Mouse (Mus musculus): ENCODE results near the gene Wnt3. TPM values are rescaled to one million over a fixed set of nuclear protein-coding genes. Genes with fewer than 3 reads are reported as not detected.

Wnt3 gene
- polyA plus RNA-seq, 1 experiment, result 24.1 TPM

DNA sequence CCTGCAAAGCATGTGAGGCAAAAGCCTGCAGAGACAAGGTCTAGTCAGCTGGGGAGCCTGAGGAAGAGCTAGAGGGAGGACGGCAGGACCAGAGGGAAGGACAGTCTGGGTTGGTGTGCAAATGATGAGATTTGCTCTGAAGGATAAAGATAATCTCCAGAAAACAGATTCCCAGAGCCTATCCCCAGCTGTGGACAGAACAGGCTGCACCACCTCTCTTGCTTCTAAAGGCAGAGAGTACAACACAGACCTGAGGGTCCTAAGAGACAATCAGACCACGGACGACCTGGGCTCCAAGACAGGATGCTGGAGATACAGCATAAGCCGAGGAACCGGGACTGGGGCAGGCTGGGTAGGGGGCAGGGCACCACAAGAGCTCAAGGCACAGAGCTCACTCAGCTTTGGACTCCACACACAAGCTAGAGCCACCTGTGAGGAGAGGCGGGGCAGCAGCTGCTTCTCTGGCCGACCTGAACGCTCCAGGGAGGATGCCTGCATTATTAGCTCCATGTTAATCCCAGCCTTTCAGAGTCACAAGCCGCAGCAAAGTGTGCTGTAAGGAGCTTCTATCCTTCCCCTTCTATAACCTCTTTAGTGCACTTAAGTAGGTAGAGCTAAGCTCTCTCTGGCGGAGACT is 79.5 kb downstream of the Wnt3 start:
- no peak for TF ChIP-seq CTCF (IDR thresholded peaks at IDR 0.05; ENCODE audit: control insufficient read depth, insufficient read depth, insufficient replicate concordance, low read depth, low read length)
- no peaks in the 10 kb centered on the region for H3K27me3 ChIP-seq (ENCODE audit: control insufficient read depth, insufficient read depth, low read length)
- H3K27ac ChIP-seq (ENCODE audit: control insufficient read depth, insufficient read depth, low read depth, low read length), result no peak overlapping the region
- H3K4me3 ChIP-seq (ENCODE audit: control insufficient read depth, low read depth, low read length), result no peak overlapping the region
- H3K4me1 ChIP-seq (ENCODE audit: control insufficient read depth, insufficient read depth, low read length), result no peaks in the 10 kb centered on the region
- no peaks in the 10 kb centered on the region; the same call in 1 of the 2 replicates for H3K36me3 ChIP-seq (ENCODE audit: control insufficient read depth, insufficient read depth, low read length)

DNA sequence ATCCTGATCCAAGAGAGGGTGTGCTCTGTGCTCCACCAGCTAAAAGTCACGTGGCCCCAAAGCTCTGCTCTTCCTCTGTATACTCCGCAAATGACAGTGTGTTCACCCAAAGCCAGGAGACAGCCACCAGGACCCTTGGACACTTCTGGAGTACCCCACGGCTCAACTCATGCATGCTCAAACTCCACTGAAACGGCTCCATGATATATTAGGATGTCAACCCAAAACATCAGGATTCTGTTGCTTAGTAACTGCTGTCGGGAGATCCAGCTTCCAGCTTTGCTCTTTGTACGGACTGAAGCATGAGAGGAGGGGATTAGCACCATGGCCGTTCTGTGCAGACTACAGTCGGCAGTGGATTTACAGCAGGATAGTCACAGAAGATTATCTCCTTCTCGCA is 80.3 kb downstream of the Wnt3 start:
- no peaks in the 10 kb centered on the region; the same call in 1 of the 2 replicates for H3K36me3 ChIP-seq (ENCODE audit: control insufficient read depth, insufficient read depth, low read length)
- H3K4me1 ChIP-seq (ENCODE audit: control insufficient read depth, insufficient read depth, low read length), result no peaks in the 10 kb centered on the region
- no peak overlapping the region for H3K4me3 ChIP-seq (ENCODE audit: control insufficient read depth, low read depth, low read length)
- H3K27me3 ChIP-seq (ENCODE audit: control insufficient read depth, insufficient read depth, low read length), result no peaks in the 10 kb centered on the region
- TF ChIP-seq POLR2A (IDR thresholded peaks at IDR 0.05; ENCODE audit: control insufficient read depth, low read depth, low read length), result no peak
- TF ChIP-seq CTCF (IDR thresholded peaks at IDR 0.05; ENCODE audit: control insufficient read depth, insufficient read depth, insufficient replicate concordance, low read depth, low read length), result no peak
- no peak overlapping the region for H3K27ac ChIP-seq (ENCODE audit: control insufficient read depth, insufficient read depth, low read depth, low read length)

DNA sequence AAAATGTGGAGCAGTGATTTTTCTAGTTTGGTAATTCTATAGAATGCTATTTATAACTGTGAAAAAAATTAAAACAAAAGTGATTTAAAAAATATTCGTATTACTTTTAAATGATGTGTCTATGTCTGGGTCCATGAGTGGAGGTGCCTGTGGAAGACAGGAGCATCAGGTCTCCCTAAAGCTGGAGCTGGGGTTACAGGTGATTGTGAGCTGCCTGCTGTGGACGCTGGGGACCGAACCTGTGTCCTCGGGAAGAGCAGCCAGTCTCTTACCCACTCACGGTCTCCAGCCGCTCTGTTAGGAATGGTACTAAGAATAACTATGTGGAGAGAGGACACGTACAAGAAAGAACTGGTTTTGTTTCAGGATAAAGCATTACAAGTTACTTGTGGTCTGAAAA is 82.7 kb downstream of the Wnt3 start:
- no peaks in the 10 kb centered on the region; the same call in 1 of the 2 replicates for H3K36me3 ChIP-seq (ENCODE audit: control insufficient read depth, insufficient read depth, low read length)
- no peaks in the 10 kb centered on the region for H3K27me3 ChIP-seq (ENCODE audit: control insufficient read depth, insufficient read depth, low read length)
- H3K27ac ChIP-seq (ENCODE audit: control insufficient read depth, insufficient read depth, low read depth, low read length), result no peak overlapping the region
- no peak overlapping the region for H3K4me3 ChIP-seq (ENCODE audit: control insufficient read depth, low read depth, low read length)
- TF ChIP-seq POLR2A (IDR thresholded peaks at IDR 0.05; ENCODE audit: control insufficient read depth, low read depth, low read length) (no peak), CTCF (IDR thresholded peaks at IDR 0.05; ENCODE audit: control insufficient read depth, insufficient read depth, insufficient replicate concordance, low read depth, low read length) (no peak)
- no peaks in the 10 kb centered on the region for H3K4me1 ChIP-seq (ENCODE audit: control insufficient read depth, insufficient read depth, low read length)

DNA sequence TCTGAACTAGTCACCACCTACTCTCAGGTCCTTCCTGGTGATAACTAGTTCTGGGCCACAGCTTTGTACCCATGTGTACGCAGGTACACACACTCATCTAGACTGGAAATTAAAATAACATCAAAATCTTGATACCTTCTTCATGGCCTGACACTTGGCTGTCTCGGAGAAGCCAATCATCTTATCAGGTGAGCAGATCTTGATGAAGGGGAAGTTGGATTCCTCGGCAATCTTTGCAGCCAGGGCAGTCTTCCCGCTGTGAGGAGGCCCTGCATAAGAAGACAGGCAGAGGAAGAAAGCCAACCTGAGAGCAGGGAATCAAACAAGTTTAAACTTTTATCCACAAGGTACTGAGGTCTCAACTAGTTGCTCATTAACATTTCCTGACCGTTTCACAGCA is 84.8 kb downstream of the Wnt3 start:
- TF ChIP-seq POLR2A (IDR thresholded peaks at IDR 0.05; ENCODE audit: control insufficient read depth, low read depth, low read length), result no peak
- Histone ChIP-seq H3K27ac (ENCODE audit: control insufficient read depth, insufficient read depth, low read depth, low read length) (no peak overlapping the region), H3K27me3 (ENCODE audit: control insufficient read depth, insufficient read depth, low read length) (no peaks in the 10 kb centered on the region), H3K4me3 (ENCODE audit: control insufficient read depth, low read depth, low read length) (no peak overlapping the region), H3K36me3 (ENCODE audit: control insufficient read depth, insufficient read depth, low read length) (no peaks in the 10 kb centered on the region; the same call in 1 of the 2 replicates), H3K4me1 (ENCODE audit: control insufficient read depth, insufficient read depth, low read length) (no peaks in the 10 kb centered on the region)

DNA sequence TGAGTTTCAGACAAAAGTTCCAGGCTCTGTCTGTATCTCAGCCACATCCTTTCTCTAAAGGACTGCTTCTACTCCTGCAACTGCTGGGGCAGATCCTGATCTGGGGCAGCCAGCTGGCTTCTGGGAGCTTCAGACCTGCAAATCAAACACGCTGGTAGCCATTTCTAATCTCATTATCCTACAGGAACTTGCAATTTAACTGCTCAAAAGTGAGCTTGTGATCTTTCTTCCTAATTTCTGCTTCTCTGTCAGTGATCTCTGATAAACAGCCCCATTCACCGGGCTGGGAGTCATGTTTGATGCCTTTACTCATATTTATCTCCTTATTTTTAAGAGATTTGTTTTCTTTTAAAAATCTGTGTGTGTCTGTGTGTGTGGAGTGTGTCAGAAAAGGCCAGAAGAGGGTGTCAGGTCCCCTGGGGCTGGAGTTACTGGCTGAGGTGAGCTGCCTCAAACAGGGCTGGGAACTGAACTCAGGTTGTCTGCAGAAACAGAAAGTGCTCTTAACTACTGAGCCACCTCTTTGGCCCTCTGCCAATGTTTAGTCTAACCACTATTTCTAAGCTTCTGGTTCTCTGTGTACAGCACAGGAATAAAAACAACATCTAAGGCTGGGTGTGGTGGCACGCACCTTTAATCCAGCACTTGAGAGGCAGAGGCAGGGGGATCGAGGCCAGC is 86.1 kb downstream of the Wnt3 start:
- no peak overlapping the region for H3K4me3 ChIP-seq (ENCODE audit: control insufficient read depth, low read depth, low read length)
- no peaks in the 10 kb centered on the region for H3K27me3 ChIP-seq (ENCODE audit: control insufficient read depth, insufficient read depth, low read length)
- H3K27ac ChIP-seq (ENCODE audit: control insufficient read depth, insufficient read depth, low read depth, low read length), result no peak overlapping the region
- TF ChIP-seq POLR2A (IDR thresholded peaks at IDR 0.05; ENCODE audit: control insufficient read depth, low read depth, low read length) (no peak), CTCF (IDR thresholded peaks at IDR 0.05; ENCODE audit: control insufficient read depth, insufficient read depth, insufficient replicate concordance, low read depth, low read length) (no peak)
- no peaks in the 10 kb centered on the region for H3K4me1 ChIP-seq (ENCODE audit: control insufficient read depth, insufficient read depth, low read length)
- H3K36me3 ChIP-seq (ENCODE audit: control insufficient read depth, insufficient read depth, low read length), result no peaks in the 10 kb centered on the region; the same call in 1 of the 2 replicates

DNA sequence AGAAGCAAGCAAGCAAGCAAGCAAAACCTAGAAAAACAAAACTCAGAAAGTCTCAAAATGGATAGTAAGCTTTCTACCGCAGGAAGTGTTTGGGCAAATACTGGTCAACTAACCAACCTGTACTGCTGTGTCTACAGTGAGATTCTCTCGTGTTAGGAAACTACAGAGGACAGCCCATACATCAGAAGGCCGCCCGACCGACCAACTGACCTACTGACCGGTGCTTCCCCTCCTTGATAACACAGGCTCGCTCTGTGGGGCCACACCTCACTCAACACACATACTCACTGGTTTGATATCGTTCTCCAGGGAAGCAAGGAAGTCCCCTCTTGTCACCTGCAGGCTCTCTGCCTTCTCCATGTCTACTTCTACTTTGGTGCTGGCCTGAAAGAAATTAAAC is 89.0 kb downstream of the Wnt3 start:
- H3K4me1 ChIP-seq (ENCODE audit: control insufficient read depth, insufficient read depth, low read length), result no peaks in the 10 kb centered on the region
- TF ChIP-seq CTCF (IDR thresholded peaks at IDR 0.05; ENCODE audit: control insufficient read depth, insufficient read depth, insufficient replicate concordance, low read depth, low read length) (no peak), POLR2A (IDR thresholded peaks at IDR 0.05; ENCODE audit: control insufficient read depth, low read depth, low read length) (no peak)
- no peak overlapping the region for H3K4me3 ChIP-seq (ENCODE audit: control insufficient read depth, low read depth, low read length)
- H3K27me3 ChIP-seq (ENCODE audit: control insufficient read depth, insufficient read depth, low read length), result no peaks in the 10 kb centered on the region
- H3K27ac ChIP-seq (ENCODE audit: control insufficient read depth, insufficient read depth, low read depth, low read length), result no peak overlapping the region
- no peaks in the 10 kb centered on the region; the same call in 1 of the 2 replicates for H3K36me3 ChIP-seq (ENCODE audit: control insufficient read depth, insufficient read depth, low read length)

DNA sequence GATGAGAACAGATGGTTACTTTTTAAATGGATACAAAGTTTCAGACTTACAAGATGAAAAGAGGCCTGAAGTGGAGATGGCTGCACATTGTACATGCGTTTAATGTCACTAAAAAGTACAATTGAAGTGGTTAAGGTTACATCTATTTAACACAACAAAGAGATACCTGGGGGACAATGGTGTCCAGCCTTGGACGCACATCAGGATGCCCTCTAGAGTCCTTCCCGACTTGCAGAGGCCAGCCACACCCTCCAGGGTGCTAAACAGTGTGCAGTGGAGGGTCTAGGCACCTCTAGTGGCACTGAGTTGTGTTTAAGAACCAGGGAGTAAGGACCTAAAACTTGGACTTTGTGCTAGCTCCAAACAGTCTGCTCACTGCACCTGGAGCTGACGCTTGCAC is 90.5 kb downstream of the Wnt3 start:
- H3K27me3 ChIP-seq (ENCODE audit: control insufficient read depth, insufficient read depth, low read length), result no peaks in the 10 kb centered on the region
- no peaks in the 10 kb centered on the region for H3K4me1 ChIP-seq (ENCODE audit: control insufficient read depth, insufficient read depth, low read length)
- no peak overlapping the region for H3K4me3 ChIP-seq (ENCODE audit: control insufficient read depth, low read depth, low read length)
- H3K27ac ChIP-seq (ENCODE audit: control insufficient read depth, insufficient read depth, low read depth, low read length), result no peak overlapping the region
- no peaks in the 10 kb centered on the region; the same call in 1 of the 2 replicates for H3K36me3 ChIP-seq (ENCODE audit: control insufficient read depth, insufficient read depth, low read length)
- no peak for TF ChIP-seq POLR2A (IDR thresholded peaks at IDR 0.05; ENCODE audit: control insufficient read depth, low read depth, low read length)
- no peak for TF ChIP-seq CTCF (IDR thresholded peaks at IDR 0.05; ENCODE audit: control insufficient read depth, insufficient read depth, insufficient replicate concordance, low read depth, low read length)

Data from testis, adult 2 months (tissue).